Mouse (Mus musculus) stomach, postnatal 0 days (tissue): Measurements from ENCODE around the gene Bcam.

Experiments
- CTCF ChIP-seq: IDR thresholded peaks from 2 replicates; pipeline ENCODE4 v1.5.1; 2016; ENCODE audit warnings: antibody characterized with exemption, low read depth, mild to moderate bottlenecking, moderate library complexity
- EP300 ChIP-seq: optimal IDR thresholded peaks from 2 replicates; pipeline ENCODE3; 2016; ENCODE audit warnings: antibody characterized with exemption

DNA sequence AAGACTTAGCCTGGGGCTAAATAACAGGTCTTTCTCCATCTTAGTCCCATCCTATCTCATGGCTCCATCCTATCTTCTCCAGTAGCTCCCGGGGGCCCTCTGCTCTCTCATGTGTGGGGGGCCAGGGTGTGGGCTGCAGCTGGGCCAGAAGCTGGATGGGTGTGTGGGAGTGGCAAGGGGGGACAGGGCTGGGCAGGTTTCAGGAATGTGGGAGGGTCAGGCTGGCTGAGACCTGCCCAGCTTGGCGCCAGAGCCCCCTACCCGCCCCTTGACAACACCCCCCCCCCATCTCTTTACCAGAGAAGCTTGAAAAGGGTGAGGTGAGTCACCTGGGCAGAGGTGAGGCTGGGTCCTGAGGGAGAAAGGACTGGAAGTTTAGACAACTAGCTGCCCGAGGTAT is 1.8 kb downstream of the Bcam start:
- TF ChIP-seq CTCF (no peak), EP300 (no peak)
